Mouse (Mus musculus): ENCODE measurements around the gene Rnf26. TPM values are rescaled to one million over a fixed set of nuclear protein-coding genes. Genes with fewer than 3 reads are reported as not detected.
"Not testable (repeated sequence)": the region's sequence is repeated elsewhere in the genome, so short reads cannot be mapped to it uniquely, and the experiment has no call there.

Gene Rnf26
- polyA plus RNA-seq, 1 experiment from 2014 or later: 35.4 TPM

DNA sequence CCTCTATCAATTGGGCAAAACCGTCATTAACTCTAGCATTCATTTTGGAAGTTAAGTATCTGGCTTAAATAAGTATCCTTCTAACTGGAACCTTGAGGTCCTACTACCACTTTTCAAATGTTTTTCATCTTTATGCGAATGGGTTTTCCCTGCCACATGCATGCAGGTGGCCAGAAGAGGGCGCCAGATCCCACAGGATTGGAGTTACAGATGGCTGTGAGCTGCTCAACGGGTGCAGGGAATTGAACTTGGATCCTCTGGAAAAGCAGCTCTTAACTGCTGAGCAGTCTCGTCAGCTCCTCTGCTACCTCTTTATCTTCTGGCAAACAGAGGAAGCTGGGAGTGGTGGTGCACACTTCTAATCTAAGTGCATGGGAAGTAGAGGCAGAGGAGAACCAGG lies 5.7 kb upstream of the Rnf26 start:
- ATAC-seq (ENCODE audit: low read depth): no peak
- WGBS: 50% methylated on average over 5 of the region's 5 CpGs
- H3K9me3 ChIP-seq: no peaks in the 10 kb centered on the region
- H3K9ac ChIP-seq: no peak overlapping the region
- 0 out of 2 replicates have a peak, but pooled peaks cover 2% of the 10 kb centered on the region for H3K4me1 ChIP-seq (replicated peaks)
- no peak overlapping the region for H3K4me3 ChIP-seq
- H3K27ac ChIP-seq (replicated peaks): no peak overlapping the region
- no peak overlapping the region for H3K4me2 ChIP-seq
- H3K27me3 ChIP-seq: no peaks in the 10 kb centered on the region
- H3K36me3 ChIP-seq: no peaks in the 10 kb centered on the region

DNA sequence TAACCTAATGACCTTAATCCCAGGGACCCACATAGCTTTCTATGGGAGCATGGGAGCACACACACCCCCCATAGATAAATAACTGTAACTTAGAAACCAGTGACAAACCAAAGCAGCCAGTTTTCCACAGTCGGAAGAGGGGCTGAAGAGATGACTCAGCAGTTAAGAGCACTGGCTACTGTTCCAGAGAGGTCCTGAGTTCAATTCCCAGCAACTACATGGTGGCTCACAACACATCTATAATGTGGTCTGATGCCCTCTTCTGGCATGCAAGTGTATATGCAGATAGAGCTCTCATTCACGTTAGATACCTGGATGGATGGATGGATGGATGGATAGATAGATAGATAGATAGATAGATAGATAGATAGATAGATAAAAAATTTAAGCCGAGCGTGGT lies 2.9 kb upstream of the Rnf26 start:
- no peak overlapping the region for H3K27ac ChIP-seq (replicated peaks)
- peaks cover 18% of the 10 kb centered on the region for H3K4me1 ChIP-seq (replicated peaks)
- H3K9ac ChIP-seq: no peak overlapping the region
- WGBS: 88% methylated on average over 4 of the region's 4 CpGs
- H3K4me3 ChIP-seq: no peak overlapping the region
- H3K4me2 ChIP-seq: no peak overlapping the region
- ATAC-seq (ENCODE audit: low read depth): no peak
- no peaks in the 10 kb centered on the region for H3K9me3 ChIP-seq
- H3K36me3 ChIP-seq: no peaks in the 10 kb centered on the region
- no peaks in the 10 kb centered on the region for H3K27me3 ChIP-seq

DNA sequence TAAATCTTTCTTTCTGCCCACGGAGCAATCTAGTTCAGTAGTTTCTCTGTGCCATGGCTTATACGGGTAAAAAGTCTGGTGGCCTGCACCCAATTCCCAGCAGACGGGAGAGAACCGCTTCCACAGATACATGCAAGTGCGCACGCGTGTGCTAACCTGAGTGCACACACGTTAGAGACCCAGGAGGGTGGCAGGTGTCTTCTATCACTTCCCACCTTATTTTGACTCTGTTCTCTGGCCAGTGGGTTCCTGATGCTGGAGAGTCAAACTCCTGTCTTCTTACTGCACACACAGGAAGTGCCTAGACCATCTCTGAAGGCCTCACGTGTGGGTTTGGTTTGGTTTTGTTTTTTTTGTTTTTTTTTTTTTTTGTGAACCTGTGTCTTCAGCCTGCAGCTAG lies 2.3 kb upstream of the Rnf26 start:
- WGBS: 91% methylated on average over 9 of the region's 9 CpGs
- Histone ChIP-seq H3K4me2 (no peak overlapping the region), H3K9me3 (no peaks in the 10 kb centered on the region), H3K4me3 (no peak overlapping the region), H3K27me3 (no peaks in the 10 kb centered on the region), H3K36me3 (no peaks in the 10 kb centered on the region), H3K9ac (no peak overlapping the region), H3K4me1 (replicated peaks) (peaks cover 22% of the 10 kb centered on the region), H3K27ac (replicated peaks) (no peak overlapping the region)
- no peak for ATAC-seq (ENCODE audit: low read depth)

DNA sequence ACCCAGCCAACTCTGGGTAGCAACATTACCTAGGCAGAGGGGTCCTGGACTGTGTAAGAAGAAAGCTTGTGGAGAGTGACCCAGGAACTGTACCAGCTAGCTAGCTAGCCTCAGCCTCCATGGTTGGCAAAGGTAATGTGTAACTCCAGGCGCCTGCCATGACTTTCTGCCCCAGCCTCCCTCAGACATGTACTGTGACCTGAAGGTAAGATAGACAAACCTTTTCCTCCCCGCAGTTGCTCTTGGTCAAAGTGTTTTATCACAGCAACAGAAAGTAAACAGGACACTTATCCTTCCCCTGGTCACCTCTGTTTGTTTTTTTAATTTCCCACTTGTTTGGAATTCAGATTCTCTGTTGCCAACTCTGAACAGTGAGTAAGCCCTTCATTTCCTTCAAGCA lies 1.1 kb upstream of the Rnf26 start:
- Histone ChIP-seq H3K4me1 (replicated peaks) (peaks cover 34% of the 10 kb centered on the region), H3K27ac (replicated peaks) (no peak overlapping the region), H3K36me3 (no peaks in the 10 kb centered on the region), H3K27me3 (no peaks in the 10 kb centered on the region), H3K9ac (no peak overlapping the region), H3K4me2 (no peak overlapping the region), H3K4me3 (no peak overlapping the region), H3K9me3 (no peaks in the 10 kb centered on the region)
- WGBS: 88% methylated on average over 2 of the region's 2 CpGs
- ATAC-seq (ENCODE audit: low read depth): no peak

DNA sequence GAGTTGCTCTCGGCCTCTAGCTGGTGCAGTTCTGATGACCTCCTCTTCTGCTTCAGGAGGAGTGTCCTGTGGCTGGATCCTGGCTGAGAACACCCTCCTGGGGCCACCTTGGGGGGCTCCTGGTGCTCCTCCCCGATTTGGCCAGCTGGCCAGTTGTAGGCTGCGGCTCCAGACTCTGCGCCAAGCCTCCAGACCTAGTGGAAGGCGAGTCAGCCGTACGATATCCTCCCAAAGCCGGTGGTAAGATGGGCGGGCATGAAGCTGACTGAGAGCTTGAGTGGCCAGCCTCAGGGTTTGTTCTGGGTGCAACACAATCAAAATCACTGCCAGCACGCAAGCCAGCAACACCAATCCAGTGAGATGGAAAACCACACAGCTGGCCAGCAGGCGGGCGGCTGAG lies 1.4 kb downstream of the Rnf26 start:
- not testable (repeated sequence) for H3K36me3 ChIP-seq
- WGBS: 85% methylated on average over 10 of the region's 12 CpGs

DNA sequence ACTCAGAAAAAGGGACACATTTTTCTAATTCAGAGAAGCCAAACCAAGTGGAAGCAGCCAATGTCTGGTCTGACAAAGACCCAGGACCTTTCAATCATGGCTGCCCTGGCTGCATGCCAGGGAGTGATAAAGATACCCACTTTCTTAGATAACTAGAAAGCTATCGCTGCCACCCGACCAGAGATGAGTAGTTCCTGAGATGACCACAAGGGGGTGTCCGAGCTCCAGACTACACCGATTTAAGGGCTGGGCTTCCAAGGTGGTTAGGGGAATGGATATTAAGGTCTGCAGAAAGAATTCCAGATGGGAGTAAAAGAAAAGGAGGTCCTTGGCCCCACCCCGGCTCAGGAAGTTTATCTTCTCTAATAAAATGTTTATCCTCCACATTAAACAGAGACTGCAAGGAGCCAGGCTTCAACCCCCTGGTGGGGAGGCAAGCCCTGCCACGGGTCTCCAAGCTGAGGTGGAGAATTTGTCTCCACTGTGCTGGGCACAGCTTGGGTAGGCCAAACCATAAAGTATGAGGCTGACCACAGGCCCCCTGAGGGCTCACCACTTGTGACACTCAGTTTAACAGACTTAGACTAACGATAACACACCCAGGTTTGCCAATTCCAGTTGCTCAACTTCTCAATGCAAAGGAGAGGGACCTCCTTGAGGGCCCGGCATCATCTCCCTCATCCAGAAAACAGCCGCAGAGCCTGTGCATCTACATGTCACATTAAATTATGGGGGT lies 3.8 kb downstream of the Rnf26 start:
- H3K9me3 ChIP-seq: no peaks in the 10 kb centered on the region
- peak overlapping the region; percentile 50 for H3K9ac ChIP-seq
- WGBS: 34% methylated on average over 9 of the region's 9 CpGs
- no peak overlapping the region for H3K4me3 ChIP-seq
- ATAC-seq (ENCODE audit: low read depth): no peak
- H3K4me2 ChIP-seq: peak overlapping the region; percentile 33
- H3K27ac ChIP-seq (replicated peaks): peak overlapping the region; percentile 49; the same call in 1 of the 2 replicates
- H3K36me3 ChIP-seq: peaks cover 3% of the 10 kb centered on the region; the same call in 1 of the 2 replicates
- peaks cover 70% of the 10 kb centered on the region for H3K4me1 ChIP-seq (replicated peaks)
- H3K27me3 ChIP-seq: no peaks in the 10 kb centered on the region

More for the DNA sequence above, 1.4 kb downstream of the Rnf26 start:
- Histone ChIP-seq H3K4me1 (replicated peaks) (peaks cover 59% of the 10 kb centered on the region), H3K4me2 (peak overlapping the region; percentile 60)
- not testable (repeated sequence) for ATAC-seq (ENCODE audit: low read depth); H3K27ac ChIP-seq (replicated peaks); H3K27me3 ChIP-seq; H3K4me3 ChIP-seq; H3K9ac ChIP-seq; H3K9me3 ChIP-seq

DNA sequence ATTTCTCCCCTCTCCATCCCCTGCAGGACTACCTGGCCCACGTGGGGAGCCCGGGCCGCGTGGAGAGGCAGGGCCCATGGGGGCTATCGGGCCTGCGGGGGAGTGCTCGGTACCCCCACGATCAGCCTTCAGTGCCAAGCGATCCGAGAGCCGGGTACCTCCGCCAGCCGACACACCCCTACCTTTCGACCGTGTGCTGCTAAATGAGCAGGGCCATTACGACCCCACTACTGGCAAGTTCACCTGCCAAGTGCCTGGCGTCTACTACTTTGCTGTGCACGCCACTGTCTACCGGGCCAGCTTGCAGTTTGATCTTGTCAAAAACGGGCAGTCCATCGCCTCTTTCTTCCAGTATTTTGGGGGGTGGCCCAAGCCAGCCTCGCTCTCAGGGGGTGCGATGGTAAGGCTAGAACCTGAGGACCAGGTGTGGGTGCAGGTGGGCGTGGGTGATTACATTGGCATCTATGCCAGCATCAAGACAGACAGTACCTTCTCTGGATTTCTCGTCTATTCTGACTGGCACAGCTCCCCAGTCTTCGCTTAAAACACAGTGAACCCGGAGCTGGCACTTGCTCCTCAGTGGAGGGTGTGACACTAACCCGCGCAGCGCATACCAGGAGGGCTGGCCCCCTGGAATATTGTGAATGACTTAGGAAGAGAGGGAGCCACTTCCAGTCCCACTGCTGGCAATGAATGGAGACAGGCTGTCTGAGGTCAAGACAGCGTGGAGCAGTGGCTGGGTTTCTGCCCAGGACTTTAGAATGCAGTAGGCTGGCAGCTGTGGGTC lies 4.9 kb downstream of the Rnf26 start:
- Histone ChIP-seq H3K36me3 (peaks cover 8% of the 10 kb centered on the region; the same call in 1 of the 2 replicates), H3K4me3 (no peak overlapping the region), H3K4me2 (peak overlapping the region; percentile 33), H3K27ac (replicated peaks) (peak overlapping the region; percentile 72; the same call in 1 of the 2 replicates), H3K27me3 (no peaks in the 10 kb centered on the region), H3K4me1 (replicated peaks) (peaks cover 64% of the 10 kb centered on the region), H3K9me3 (no peaks in the 10 kb centered on the region), H3K9ac (peak overlapping the region; percentile 60)
- ATAC-seq (ENCODE audit: low read depth): 0 out of 2 replicates have a peak, but pooled peaks have one; percentile 1
- WGBS: 80% methylated on average over 31 of the region's 31 CpGs

DNA sequence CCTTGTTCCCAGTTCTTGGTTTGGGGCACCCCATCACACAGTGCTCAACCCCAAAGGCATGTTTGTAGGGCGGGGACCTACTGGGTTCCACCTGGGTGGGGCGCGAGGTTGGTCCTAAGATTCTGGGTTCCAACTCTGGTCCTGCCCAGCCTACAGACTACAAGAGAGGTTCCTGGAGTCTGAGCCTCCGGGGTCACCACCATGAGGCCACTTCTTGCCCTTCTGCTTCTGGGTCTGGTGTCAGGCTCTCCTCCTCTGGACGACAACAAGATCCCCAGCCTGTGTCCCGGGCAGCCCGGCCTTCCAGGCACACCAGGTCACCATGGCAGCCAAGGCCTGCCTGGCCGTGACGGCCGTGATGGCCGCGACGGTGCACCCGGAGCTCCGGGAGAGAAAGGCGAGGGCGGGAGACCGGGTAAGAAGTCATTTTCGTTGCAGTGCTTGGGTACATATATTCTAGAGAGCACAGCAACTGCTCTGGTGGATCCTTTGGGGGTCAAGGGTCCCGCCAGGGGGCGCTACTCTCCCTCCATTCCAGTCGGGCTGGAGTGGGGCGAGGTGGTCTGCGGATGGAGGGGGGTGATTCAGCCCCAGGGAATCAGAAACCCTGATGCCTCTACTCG lies 5.6 kb downstream of the Rnf26 start:
- peak overlapping the region; percentile 60 for H3K9ac ChIP-seq
- H3K4me1 ChIP-seq (replicated peaks): peaks cover 63% of the 10 kb centered on the region
- WGBS: 39% methylated on average over 25 of the region's 25 CpGs
- H3K9me3 ChIP-seq: no peaks in the 10 kb centered on the region
- H3K36me3 ChIP-seq: peaks cover 8% of the 10 kb centered on the region; the same call in 1 of the 2 replicates
- no peaks in the 10 kb centered on the region for H3K27me3 ChIP-seq
- peak overlapping the region; percentile 72 for H3K27ac ChIP-seq (replicated peaks)
- peak overlapping the region; percentile 33 for H3K4me2 ChIP-seq
- no peak overlapping the region for H3K4me3 ChIP-seq
- peak; percentile 12; the same call in 1 of the 2 replicates for ATAC-seq (ENCODE audit: low read depth)

DNA sequence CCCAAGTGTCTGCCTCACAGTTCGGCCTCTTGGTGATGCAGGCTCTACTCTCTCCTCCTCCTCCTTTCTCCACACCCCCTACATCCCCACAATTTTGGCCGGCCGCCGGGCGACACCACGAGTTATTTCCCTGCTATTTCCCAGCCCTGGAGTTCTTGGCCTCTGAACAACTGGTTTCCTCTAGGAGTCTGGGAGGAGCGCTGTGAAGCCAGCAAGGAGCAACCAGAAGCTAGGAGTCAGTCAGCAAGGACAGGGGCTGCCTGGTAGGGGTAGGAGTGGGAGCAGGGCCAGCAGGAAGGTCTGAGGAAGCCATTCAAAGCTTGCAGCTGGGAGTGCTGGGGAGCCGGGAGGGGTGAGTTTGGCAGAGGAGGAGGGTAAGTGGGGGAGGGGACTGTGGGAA lies 6.2 kb downstream of the Rnf26 start, which contains the start of gene C1qtnf5:
TSS of gene C1qtnf5 (plus strand) at position 136 of the 400 bp plus-strand sequence.
- Histone ChIP-seq H3K9ac (peak within 1 kb of the TSS; percentile 60), H3K4me3 (no peak within 1 kb of the TSS), H3K36me3 (peaks cover 8% of the 10 kb centered on the region; the same call in 1 of the 2 replicates), H3K27ac (replicated peaks) (peak within 1 kb of the TSS; percentile 72), H3K27me3 (no peaks in the 10 kb centered on the region), H3K9me3 (no peaks in the 10 kb centered on the region), H3K4me2 (peak within 1 kb of the TSS; percentile 33), H3K4me1 (replicated peaks) (peaks cover 57% of the 10 kb centered on the region)
- ATAC-seq (ENCODE audit: low read depth): peak; percentile 71
- WGBS: 47% methylated on average over 8 of the region's 8 CpGs

DNA sequence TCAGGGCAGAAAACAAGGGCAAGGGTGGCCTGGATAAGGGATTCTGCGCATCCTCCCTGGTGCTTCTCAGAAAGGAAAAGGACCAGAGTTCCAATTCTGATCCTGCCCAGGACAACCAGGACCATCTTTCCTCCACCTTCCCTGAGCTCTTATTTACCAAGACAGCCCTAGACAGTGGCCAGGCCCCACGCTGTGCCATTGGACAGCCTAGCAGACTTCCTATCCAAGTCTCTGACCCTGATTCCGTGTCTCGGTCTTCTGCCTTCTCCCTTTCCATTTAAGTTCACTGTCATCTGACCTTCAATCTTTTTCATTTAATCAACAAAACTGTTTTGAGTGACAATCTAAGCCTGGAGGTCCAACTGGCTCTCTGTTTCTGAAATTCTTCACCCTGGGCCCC lies 6.7 kb downstream of the Rnf26 start:
- Histone ChIP-seq H3K4me3 (no peak overlapping the region), H3K27me3 (no peaks in the 10 kb centered on the region), H3K36me3 (peaks cover 8% of the 10 kb centered on the region; the same call in 1 of the 2 replicates), H3K4me1 (replicated peaks) (peaks cover 53% of the 10 kb centered on the region), H3K9me3 (no peaks in the 10 kb centered on the region), H3K27ac (replicated peaks) (peak overlapping the region; percentile 72), H3K9ac (peak overlapping the region; percentile 60; the same call in 1 of the 2 replicates), H3K4me2 (peak overlapping the region; percentile 33; the same call in 1 of the 2 replicates)
- no peak for ATAC-seq (ENCODE audit: low read depth)
- 68% methylated on average over 4 of the region's 4 CpGs for WGBS

DNA sequence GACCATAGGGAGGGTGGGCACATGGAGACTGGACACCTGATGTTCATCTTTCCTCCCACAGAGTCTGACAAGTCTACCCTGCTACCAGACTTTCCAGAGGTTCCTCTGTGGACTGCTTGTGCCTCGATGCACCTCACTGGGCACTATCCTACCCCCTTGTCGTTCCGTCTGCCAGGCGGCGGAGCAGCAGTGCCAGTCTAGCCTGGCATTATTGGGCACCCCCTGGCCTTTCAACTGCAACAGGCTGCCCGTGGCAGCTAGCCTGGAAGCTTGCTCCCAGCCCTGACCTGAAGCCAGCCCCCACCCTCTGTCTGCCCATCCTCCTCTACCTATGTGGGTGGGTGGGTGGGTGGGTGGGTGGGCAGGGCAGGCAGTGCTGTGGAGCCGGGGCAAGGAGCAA lies 7.1 kb downstream of the Rnf26 start:
- H3K9ac ChIP-seq: 0 out of 2 replicates have a peak overlapping the region, but pooled peaks have one; percentile 60
- no peak overlapping the region for H3K4me2 ChIP-seq
- WGBS: 95% methylated on average over 7 of the region's 7 CpGs
- ATAC-seq (ENCODE audit: low read depth): no peak
- no peaks in the 10 kb centered on the region for H3K27me3 ChIP-seq
- no peak overlapping the region for H3K4me3 ChIP-seq
- H3K4me1 ChIP-seq (replicated peaks): peaks cover 52% of the 10 kb centered on the region
- H3K9me3 ChIP-seq: no peaks in the 10 kb centered on the region
- peak overlapping the region; percentile 72 for H3K27ac ChIP-seq (replicated peaks)
- H3K36me3 ChIP-seq: peaks cover 8% of the 10 kb centered on the region; the same call in 1 of the 2 replicates

Data from neural tube, embryonic 13.5 days (tissue).